Mouse (Mus musculus): ENCODE measurements around the gene Rfx8.

Gene Rfx8

GRCm38 (mm10) chr1:39648584-39648983, 72.2 kb downstream of the Rfx8 start:
- no peak for DNase-seq (ENCODE audit: low read depth, low spot score)

DNA sequence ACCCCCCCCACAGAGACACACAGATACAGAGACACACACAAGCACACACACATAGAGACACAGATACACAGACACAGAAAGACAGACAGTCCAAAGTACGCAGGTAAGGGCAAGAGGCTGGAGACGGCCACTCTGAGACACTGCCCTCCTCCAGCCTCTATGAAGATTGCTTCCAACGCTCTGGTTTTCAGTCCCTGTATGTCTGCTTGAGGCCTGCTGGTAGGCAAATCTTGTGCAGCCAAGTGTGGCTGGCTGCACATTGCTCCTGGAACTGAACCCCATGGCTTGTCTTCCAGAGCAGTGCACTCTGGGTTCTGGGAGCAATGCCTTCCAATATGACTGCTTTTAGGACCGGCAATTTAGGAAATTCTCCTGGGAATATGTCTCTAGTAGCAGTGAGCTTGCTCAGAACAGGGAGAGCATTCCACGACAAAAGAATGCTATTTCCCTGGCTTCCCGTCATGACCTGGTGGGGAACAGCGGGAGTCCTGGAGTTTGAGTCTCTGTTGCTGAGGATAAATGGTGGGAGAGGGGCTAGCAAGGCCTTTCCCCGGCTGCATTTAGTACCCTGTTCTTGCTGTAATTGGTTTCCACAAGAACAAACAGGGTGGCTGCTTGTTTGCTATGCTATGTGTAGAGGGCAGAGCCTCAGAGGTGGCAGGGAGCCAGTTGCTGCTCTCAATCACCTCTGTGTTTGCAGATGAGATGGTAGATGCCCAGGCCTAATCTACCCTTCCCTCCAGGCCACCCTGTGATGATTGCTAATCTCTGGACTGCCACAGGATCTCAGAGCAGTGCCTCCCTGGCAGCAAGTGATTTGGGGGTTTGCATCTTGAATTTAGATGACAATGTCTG, 74.7 kb downstream of the Rfx8 start:
- no peak for DNase-seq (ENCODE audit: low read depth, low spot score)

DNA sequence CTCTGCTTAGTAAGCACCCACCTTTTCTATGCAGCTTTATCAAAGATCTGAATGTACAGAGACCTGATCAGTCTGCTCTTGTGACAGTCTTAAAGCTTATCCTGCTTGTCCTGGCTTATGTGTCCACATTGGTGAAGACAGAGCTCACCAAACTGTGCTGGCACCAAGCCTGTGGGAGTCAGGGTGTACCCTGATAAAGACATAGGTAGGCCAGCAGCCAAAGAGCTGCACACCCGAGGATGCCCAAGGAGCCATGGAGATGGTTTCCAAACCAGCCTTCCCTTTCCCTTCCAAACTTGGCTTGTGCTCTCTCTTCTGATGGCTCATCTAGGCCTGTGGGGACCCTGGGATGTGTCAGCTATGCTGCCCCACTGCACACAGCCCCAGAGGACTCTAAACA, 76.5 kb downstream of the Rfx8 start:
- no peak for DNase-seq (ENCODE audit: low read depth, low spot score)

- DNase-seq (ENCODE audit: low read depth, low spot score): peak; percentile 12
Measured at GRCm38 (mm10) chr1:39641667-39642066, 79.1 kb downstream of the Rfx8 start.

- no peak for DNase-seq (ENCODE audit: low read depth, low spot score)
Measured at GRCm38 (mm10) chr1:39637139-39637538, 83.7 kb downstream of the Rfx8 start.

DNA sequence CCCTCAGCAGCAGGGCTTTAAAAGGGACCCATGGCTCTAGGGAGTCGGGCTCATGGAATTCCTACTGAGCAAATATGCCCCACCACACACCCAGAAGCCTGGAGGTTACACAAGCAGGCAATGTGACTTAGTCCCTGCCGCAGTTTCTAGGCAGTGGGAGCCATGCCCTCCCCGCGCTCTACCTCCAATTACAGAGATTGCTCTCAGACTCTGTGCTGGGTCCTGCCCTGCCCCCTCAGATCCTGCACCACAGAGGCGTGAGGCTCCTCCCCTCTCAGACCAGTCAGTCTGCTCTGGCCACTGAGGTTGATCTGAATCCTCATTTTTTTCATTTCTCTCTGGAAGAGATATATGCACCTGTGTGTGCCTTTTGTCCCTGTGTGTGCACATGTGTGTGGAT, 84.1 kb downstream of the Rfx8 start:
- no peak for DNase-seq (ENCODE audit: low read depth, low spot score)

- DNase-seq (ENCODE audit: low read depth, low spot score): no peak
Measured at GRCm38 (mm10) chr1:39636196-39636595, 84.6 kb downstream of the Rfx8 start.

DNA sequence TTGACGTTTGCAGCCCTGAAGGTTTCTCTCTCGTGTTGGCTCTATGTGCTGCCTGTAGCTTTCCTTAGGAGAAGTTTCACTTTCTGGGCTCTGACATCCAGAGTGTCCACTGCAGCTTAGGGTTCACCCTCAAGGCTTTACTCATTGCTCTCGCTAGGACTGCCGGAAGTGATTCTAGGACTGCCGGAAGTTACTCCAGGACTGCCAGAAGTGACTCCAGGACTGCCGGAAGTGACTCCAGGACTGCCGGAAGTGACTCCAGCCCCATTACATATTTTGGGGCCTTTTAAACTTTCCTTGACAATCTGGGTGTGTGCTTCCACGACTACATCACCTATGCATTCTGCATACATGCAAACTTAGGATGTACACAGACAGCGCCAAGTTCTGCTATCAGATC, 92.2 kb downstream of the Rfx8 start:
- DNase-seq (ENCODE audit: low read depth, low spot score): no peak

DNA sequence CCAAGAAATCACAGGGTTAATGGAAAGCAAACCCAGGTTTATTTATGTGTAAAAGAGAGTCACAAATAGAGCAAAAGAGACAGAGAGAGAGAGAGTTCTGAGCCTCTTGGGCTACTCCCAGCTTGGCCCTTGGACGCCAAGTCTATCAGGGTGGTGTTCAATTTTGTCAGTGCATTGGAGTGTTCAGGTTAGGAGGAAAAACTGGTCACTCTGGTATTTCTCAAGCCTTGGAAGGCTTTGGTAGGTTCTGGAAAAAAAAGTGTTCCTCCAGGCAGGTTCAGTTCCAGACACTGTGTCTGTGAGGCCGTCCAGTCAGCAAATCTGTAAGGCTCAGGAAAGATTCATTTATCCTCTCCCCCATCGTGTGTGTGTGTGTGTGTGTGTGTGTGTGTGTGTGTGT, 95.3 kb downstream of the Rfx8 start:
- no peak for DNase-seq (ENCODE audit: low read depth, low spot score)

DNA sequence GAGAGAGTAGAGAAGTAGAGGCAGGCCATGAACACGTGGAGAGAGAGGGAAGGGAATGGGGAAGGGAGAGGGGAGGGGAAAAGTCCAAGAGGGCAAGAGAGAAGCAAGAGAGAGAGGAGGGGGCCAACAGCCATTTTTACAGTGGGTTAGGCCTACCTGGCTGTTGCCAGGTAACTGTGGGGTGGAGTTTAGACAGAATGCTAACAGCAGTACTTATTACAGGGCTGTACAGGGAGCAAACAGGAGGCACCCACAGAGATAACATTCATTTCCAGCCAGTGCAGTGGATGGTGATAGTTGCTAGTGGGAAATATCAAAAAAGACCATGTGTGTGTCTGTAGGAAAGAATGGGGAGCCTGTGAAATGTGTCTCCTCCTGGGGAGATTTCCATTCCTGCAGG, 97.1 kb downstream of the Rfx8 start:
- DNase-seq (ENCODE audit: low read depth, low spot score): no peak

GRCm38 (mm10) chr1:39623106-39623505, 97.7 kb downstream of the Rfx8 start:
- DNase-seq (ENCODE audit: low read depth, low spot score): no peak

DNA sequence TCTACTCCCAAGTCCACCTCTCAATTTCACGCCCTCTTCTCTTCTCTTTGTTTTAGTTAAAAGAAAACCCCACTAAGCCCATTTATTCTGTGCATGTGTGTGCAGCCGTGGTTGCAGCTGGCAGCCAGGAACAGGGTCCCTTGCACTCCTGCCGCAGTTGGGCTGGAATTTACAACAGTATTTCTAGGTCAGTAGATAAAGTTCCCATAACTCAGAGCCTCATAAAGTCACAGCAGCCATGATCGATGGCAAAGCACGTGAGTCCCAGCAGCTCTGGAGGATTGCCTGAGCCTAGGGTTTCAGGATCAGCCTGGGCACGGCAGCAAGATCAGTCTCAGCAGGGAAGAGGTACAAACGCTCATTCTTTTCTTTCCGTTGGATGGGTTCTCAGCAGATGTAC, 102.3 kb downstream of the Rfx8 start:
- no peak for DNase-seq (ENCODE audit: low read depth, low spot score)

GRCm38 (mm10) chr1:39615526-39615925, 105.3 kb downstream of the Rfx8 start:
- DNase-seq (ENCODE audit: low read depth, low spot score): no peak

Measured in CD4-positive, CD25-positive, alpha-beta regulatory T cell, adult 2 months (primary cell).